Mouse (Mus musculus) hindbrain, embryonic 15.5 days (tissue): ENCODE results near the gene Tbrg1. TPM values are rescaled to one million over a fixed set of nuclear protein-coding genes. Genes with fewer than 3 reads are reported as not detected.

Source experiments
- ATAC-seq: fragments of 200-750 bp; cut with Nextera tagmentation; 2 replicates; pipeline ENCODE4 v1.8.0; 2017; ENCODE audit warnings: low read depth, moderate number of reproducible peaks, moderate TSS enrichment; ENCODE audit not compliant: low FRiP score
- H3K27ac ChIP-seq: fragments of 300-500 bp; sonication (generic); replicated peaks from 2 replicates; pipeline ENCODE4 v1.5.1; 2015; ENCODE audit warnings: mild to moderate bottlenecking, inconsistent platforms
- H3K27me3 ChIP-seq: fragments of 300-500 bp; sonication (generic); 2 replicates; pipeline ENCODE4 v1.6.1; 2015; ENCODE audit warnings: control low read depth, inconsistent platforms
- H3K36me3 ChIP-seq: fragments of 300-500 bp; sonication (generic); 2 replicates; pipeline ENCODE4 v1.6.1; 2015; ENCODE audit warnings: control low read depth, inconsistent platforms
- H3K4me1 ChIP-seq: fragments of 300-500 bp; sonication (generic); replicated peaks from 2 replicates; pipeline ENCODE4 v1.6.1; 2015; ENCODE audit warnings: control low read depth, inconsistent platforms
- H3K4me2 ChIP-seq: fragments of 300-500 bp; sonication (generic); 2 replicates; pipeline ENCODE4 v1.6.1; 2015; ENCODE audit warnings: moderate library complexity, mild to moderate bottlenecking, inconsistent platforms
- H3K4me3 ChIP-seq: fragments of 300-500 bp; sonication (generic); 2 replicates; pipeline ENCODE4 v1.5.1; 2015; ENCODE audit warnings: mild to moderate bottlenecking, inconsistent platforms
- H3K9ac ChIP-seq: fragments of 300-500 bp; sonication (generic); 2 replicates; pipeline ENCODE4 v1.6.1; 2015; ENCODE audit warnings: inconsistent platforms
- H3K9me3 ChIP-seq: fragments of 300-500 bp; sonication (generic); 2 replicates; pipeline ENCODE4 v1.6.1; 2016; ENCODE audit warnings: control low read depth, inconsistent platforms
- WGBS: fragments of 180-500 bp; shearing (Covaris S2); methylation state at CpG from one replicate; pipeline ENCODE4 v1.1.7; 2015; 5-methylcytosine and 5-hydroxymethylcytosine counted together
- polyA plus RNA-seq: library from polyadenylated mRNA; unstranded; fragments of >200 nt; fragmentation: Nextera tagmentation; extraction: Ambion mirVana; gene quantifications from 2 replicates; pipeline ENCODE4 v1.2.1, GENCODE M21; 2015

The Tbrg1 gene
- polyA plus RNA-seq, 1 experiment from 2014 or later: 86.4 TPM

DNA sequence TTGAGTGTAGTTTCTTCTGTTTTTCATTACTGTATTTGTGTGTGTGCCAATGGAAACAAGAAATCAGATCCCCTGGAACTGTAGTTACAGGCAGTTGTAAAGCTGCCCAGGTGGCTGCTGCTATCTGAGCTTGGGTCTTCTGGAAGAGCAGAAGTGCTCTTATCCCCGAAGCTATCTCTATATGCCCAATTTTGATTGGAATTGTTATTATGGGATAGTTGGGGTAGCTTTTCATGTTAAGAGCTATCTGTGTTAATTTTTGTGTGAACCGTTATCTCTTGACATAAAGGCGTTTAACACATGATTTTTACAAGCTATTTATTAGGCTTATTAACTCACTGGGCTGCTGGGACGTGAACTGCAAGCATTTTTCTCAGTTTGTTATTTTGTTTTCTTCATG, 47.6 kb downstream of the Tbrg1 start:
- no peaks in the 10 kb centered on the region for H3K36me3 ChIP-seq
- no peak overlapping the region for H3K4me3 ChIP-seq
- H3K9ac ChIP-seq: no peak overlapping the region
- no peak for ATAC-seq
- no peak overlapping the region for H3K27ac ChIP-seq
- H3K4me1 ChIP-seq: peaks cover 14% of the 10 kb centered on the region
- no peak overlapping the region for H3K4me2 ChIP-seq
- H3K27me3 ChIP-seq: no peaks in the 10 kb centered on the region
- WGBS: 75% methylated on average over 4 of the region's 4 CpGs
- no peaks in the 10 kb centered on the region for H3K9me3 ChIP-seq

GRCm38 (mm10) chr9:37605089-37605488, 52.0 kb downstream of the Tbrg1 start:
- no peaks in the 10 kb centered on the region for H3K27me3 ChIP-seq
- no peak for ATAC-seq
- H3K9ac ChIP-seq: no peak overlapping the region
- H3K27ac ChIP-seq: no peak overlapping the region
- no peak overlapping the region for H3K4me3 ChIP-seq
- WGBS: 93% methylated on average over 3 of the region's 3 CpGs
- H3K9me3 ChIP-seq: no peaks in the 10 kb centered on the region
- no peaks in the 10 kb centered on the region for H3K36me3 ChIP-seq
- H3K4me2 ChIP-seq: no peak overlapping the region
- no peaks in the 10 kb centered on the region for H3K4me1 ChIP-seq

DNA sequence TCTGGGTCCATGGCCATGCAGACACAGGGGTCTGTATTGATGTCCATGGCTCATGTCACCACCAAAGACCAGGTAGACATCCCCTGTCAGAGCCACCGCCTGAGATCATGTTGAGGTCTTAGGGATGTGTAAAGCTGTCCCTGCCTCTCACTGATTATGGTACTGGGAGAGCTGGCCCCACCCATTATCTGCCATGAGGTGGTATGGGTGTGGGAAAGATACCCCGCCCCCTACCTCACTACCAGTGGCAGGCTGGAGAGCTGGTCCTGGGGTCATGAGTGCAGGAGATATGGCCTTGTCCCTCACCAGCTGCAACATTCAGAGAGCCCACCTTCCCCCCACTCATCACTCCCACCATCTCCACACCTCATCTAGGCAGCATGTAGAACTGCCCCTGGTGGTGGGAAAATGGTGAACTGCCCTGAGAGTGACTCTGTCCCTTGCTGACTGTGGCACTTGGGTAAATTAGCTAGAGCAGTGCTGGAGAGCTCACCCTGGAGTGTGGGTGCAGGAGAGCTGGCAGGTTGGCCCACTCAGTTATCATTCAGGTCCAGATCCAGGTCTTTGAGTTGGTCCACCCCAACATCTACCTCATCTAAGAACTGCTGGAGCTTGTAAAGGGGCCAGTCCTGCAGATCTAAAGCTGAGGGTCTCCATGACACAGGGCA, 56.4 kb downstream of the Tbrg1 start:
- Histone ChIP-seq H3K4me1 (no peaks in the 10 kb centered on the region), H3K27ac (no peak overlapping the region), H3K9me3 (no peaks in the 10 kb centered on the region), H3K27me3 (no peaks in the 10 kb centered on the region), H3K36me3 (no peaks in the 10 kb centered on the region), H3K4me3 (no peak overlapping the region), H3K4me2 (no peak overlapping the region), H3K9ac (no peak overlapping the region)
- 100% methylated on average over 2 of the region's 2 CpGs for WGBS
- no peak for ATAC-seq

Other genes with a start within 250 kb of the Tbrg1 start
- 13.0 and 14.1 TPM in 2 replicates for gene Robo3, start 224.1 kb downstream of the Tbrg1 start, polyA plus RNA-seq
- gene Msantd2, start 168.0 kb downstream of the Tbrg1 start, polyA plus RNA-seq: 27.9 and 29.7 TPM in 2 replicates
- gene Esam, start 129.2 kb downstream of the Tbrg1 start, polyA plus RNA-seq: 45.4 and 45.5 TPM in 2 replicates
- 0.89 and 1.4 TPM in 2 replicates for gene Vsig2, start 118.1 kb downstream of the Tbrg1 start, polyA plus RNA-seq
- 4.1 and 5.0 TPM in 2 replicates for gene Nrgn, start 104.4 kb downstream of the Tbrg1 start, polyA plus RNA-seq
- gene Siae, start 101.6 kb downstream of the Tbrg1 start, polyA plus RNA-seq: 11.6 and 13.3 TPM in 2 replicates
- 10.5 and 11.2 TPM in 2 replicates for gene Spa17, start 43.6 kb downstream of the Tbrg1 start, polyA plus RNA-seq
- not detected in 2 replicates for gene Panx3, start 11.9 kb upstream of the Tbrg1 start, polyA plus RNA-seq
- gene Olfr160, start 58.9 kb upstream of the Tbrg1 start, polyA plus RNA-seq: not detected in 2 replicates
- gene Olfr874, start 87.8 kb upstream of the Tbrg1 start, polyA plus RNA-seq: not detected in 2 replicates
- not detected in 2 replicates for gene Olfr875, start 114.5 kb upstream of the Tbrg1 start, polyA plus RNA-seq
- gene Olfr876, start 145.7 kb upstream of the Tbrg1 start, polyA plus RNA-seq: not detected in 2 replicates
- gene Olfr877, start 197.0 kb upstream of the Tbrg1 start, polyA plus RNA-seq: not detected in 2 replicates
- not detected in 2 replicates for gene Olfr145, start 239.4 kb upstream of the Tbrg1 start, polyA plus RNA-seq